In the genomic region with DNA sequence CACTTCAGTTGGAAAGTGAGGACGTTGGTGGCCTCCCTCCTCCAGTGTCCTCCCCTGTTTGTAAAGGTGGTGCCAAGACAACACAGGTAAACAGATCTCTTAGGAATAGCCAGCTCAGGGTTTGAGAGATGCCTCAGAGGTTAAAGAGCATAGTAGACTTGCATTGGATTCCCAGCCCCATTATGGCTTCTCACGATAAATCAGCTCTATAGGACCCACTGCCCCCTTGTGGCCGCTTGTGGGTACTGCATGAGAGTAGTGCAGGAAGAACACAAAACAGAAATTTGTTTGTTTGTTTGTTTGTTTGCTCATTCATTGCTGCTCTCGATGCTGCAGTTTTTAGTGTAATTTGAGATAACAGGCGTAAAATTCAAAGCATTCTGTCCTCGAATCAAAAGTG, we compare ENCODE assay signal across 8 mouse cellular contexts.
DNase-seq lines count a peak whose midpoint lies in the region; ATAC-seq and TF ChIP-seq lines count a peak whose summit lies in the region.

No protein-coding gene starts in this region.

- no peak for TF ChIP-seq POLR2A in MEL (IDR thresholded peaks at IDR 0.05; ENCODE audit: control insufficient read depth in 1 of 2, insufficient read depth in 1 of 2, low read depth in 1 of 2, low read length in 2 of 2, poor library complexity in 1 of 2)
- TF ChIP-seq POLR2A in bone marrow macrophage, adult 2 months (IDR thresholded peaks at IDR 0.05; ENCODE audit: borderline replicate concordance, low read depth, low read length), result no peak

- H3K27me3 ChIP-seq in MEL (ENCODE audit: control insufficient read depth in 1 of 2, insufficient read depth in 2 of 2, low read length in 2 of 2), result no peaks in the 10 kb centered on the region
- H3K27me3 ChIP-seq in embryonic facial prominence, embryonic 14.5 days (replicated peaks; ENCODE audit: control insufficient read depth, insufficient read depth, low read length), result no peaks in the 10 kb centered on the region
- no peaks in the 10 kb centered on the region for H3K27me3 ChIP-seq in limb, embryonic 11.5 days (ENCODE audit: control insufficient read depth, insufficient read depth, low read length)

- TF ChIP-seq EP300 in MEL (IDR thresholded peaks at IDR 0.05; ENCODE audit: low read depth in 1 of 2, low read length in 2 of 2), result no peak

- no peak overlapping the region for H3K9ac ChIP-seq in MEL (ENCODE audit: control insufficient read depth, low read depth, low read length, poor library complexity, severe bottlenecking)
- H3K9ac ChIP-seq in embryonic facial prominence, embryonic 14.5 days (ENCODE audit: low read depth, low read length), result no peak overlapping the region
- H3K9ac ChIP-seq in limb, embryonic 11.5 days (ENCODE audit: low read length), result no peak overlapping the region

- peak; percentile 75 for TF ChIP-seq RAD21 in MEL (IDR thresholded peaks at IDR 0.05; ENCODE audit: low read depth, low read length)

- H3K4me2 ChIP-seq in embryonic facial prominence, embryonic 14.5 days (ENCODE audit: low read depth, low read length), result no peak overlapping the region
- no peak overlapping the region for H3K4me2 ChIP-seq in limb, embryonic 11.5 days (ENCODE audit: low read depth, severe bottlenecking)

- no peak for ATAC-seq in embryonic facial prominence, embryonic 14.5 days (ENCODE audit: low read depth)
- ATAC-seq in limb, embryonic 11.5 days (ENCODE audit: insufficient number of reproducible peaks, low FRiP score, low TSS enrichment, low read depth), result no peak

- no peak overlapping the region for H3K4me3 ChIP-seq in MEL (ENCODE audit: control insufficient read depth in 1 of 2, insufficient read depth in 1 of 2, low read depth in 2 of 2, low read length in 2 of 2)
- H3K4me3 ChIP-seq in bone marrow macrophage, adult 2 months (ENCODE audit: insufficient read depth, low read length), result no peak overlapping the region
- no peak overlapping the region for H3K4me3 ChIP-seq in embryonic facial prominence, embryonic 14.5 days (ENCODE audit: low read depth, low read length)
- no peak overlapping the region for H3K4me3 ChIP-seq in limb, embryonic 11.5 days (ENCODE audit: low read depth, low read length)

- no peaks in the 10 kb centered on the region for H3K9me3 ChIP-seq in MEL (replicated peaks; ENCODE audit: insufficient read depth, low read length)
- 0 out of 2 replicates have a peak, but pooled peaks cover 5% of the 10 kb centered on the region for H3K9me3 ChIP-seq in embryonic facial prominence, embryonic 14.5 days (ENCODE audit: control insufficient read depth, low read length)
- H3K9me3 ChIP-seq in limb, embryonic 11.5 days (ENCODE audit: control insufficient read depth, low read length), result no peaks in the 10 kb centered on the region

- H3K36me3 ChIP-seq in MEL (ENCODE audit: control insufficient read depth in 1 of 2, insufficient read depth in 2 of 2, low read length in 2 of 2), result no peaks in the 10 kb centered on the region
- no peaks in the 10 kb centered on the region for H3K36me3 ChIP-seq in embryonic facial prominence, embryonic 14.5 days (ENCODE audit: control insufficient read depth, insufficient read depth, low read length)
- no peaks in the 10 kb centered on the region for H3K36me3 ChIP-seq in limb, embryonic 11.5 days (ENCODE audit: control insufficient read depth, insufficient read depth, low read length)

- WGBS in embryonic facial prominence, embryonic 14.5 days, result 20% methylated on average over 6 of the region's 6 CpGs
- 27% methylated on average over 6 of the region's 6 CpGs for WGBS in limb, embryonic 11.5 days

- no peak overlapping the region for H3K27ac ChIP-seq in MEL (ENCODE audit: control insufficient read depth, low read depth, low read length)
- no peak overlapping the region for H3K27ac ChIP-seq in bone marrow macrophage, adult 2 months (ENCODE audit: insufficient read depth, low read depth, low read length)
- H3K27ac ChIP-seq in embryonic facial prominence, embryonic 14.5 days (replicated peaks; ENCODE audit: low read depth, low read length), result no peak overlapping the region
- no peak overlapping the region for H3K27ac ChIP-seq in limb, embryonic 11.5 days (replicated peaks; ENCODE audit: low read depth, low read length)

- no peaks in the 10 kb centered on the region for H3K4me1 ChIP-seq in MEL (ENCODE audit: control insufficient read depth in 1 of 2, insufficient read depth in 2 of 2, low read length in 2 of 2)
- no peaks in the 10 kb centered on the region for H3K4me1 ChIP-seq in bone marrow macrophage, adult 2 months (ENCODE audit: control insufficient read depth, insufficient read depth, low read length)
- H3K4me1 ChIP-seq in embryonic facial prominence, embryonic 14.5 days (ENCODE audit: control insufficient read depth, insufficient read depth, low read length), result no peaks in the 10 kb centered on the region
- no peaks in the 10 kb centered on the region for H3K4me1 ChIP-seq in limb, embryonic 11.5 days (ENCODE audit: control insufficient read depth, insufficient read depth, low read length)

- TF ChIP-seq CTCF in MEL (IDR thresholded peaks at IDR 0.05 in 2 of 3, conservative IDR thresholded peaks at IDR 0.05 in 1 of 3; ENCODE audit: control insufficient read depth in 1 of 3, insufficient read depth in 1 of 3, low read depth in 2 of 3, low read length in 3 of 3, poor library complexity in 1 of 3, severe bottlenecking in 1 of 3), result peak; percentile 88 to 94 (median 90)
- peak; percentile 53 for TF ChIP-seq CTCF in bone marrow macrophage, adult 2 months (IDR thresholded peaks at IDR 0.05; ENCODE audit: low read depth, low read length)

- peak; percentile 68 for DNase-seq in layer of hippocampus, adult 11-12 months (ENCODE audit: low spot score)
- no peak for DNase-seq in layer of hippocampus, adult 9-10 months (ENCODE audit: low spot score)
- DNase-seq in MEL (ENCODE audit: low read depth, low spot score), result peak; percentile 69
- peak; percentile 19 for DNase-seq in embryonic facial prominence, embryonic 14.5 days (ENCODE audit: low spot score)
- peak; percentile 80 for DNase-seq in limb, embryonic 11.5 days (ENCODE audit: low spot score)
- peak; percentile 41 for DNase-seq in retina, postnatal 7 days (ENCODE audit: low read depth, low spot score)
- DNase-seq in urinary bladder, postnatal 36 days (ENCODE audit: low spot score in 2 of 2), result peak; percentile 22 to 37

- H3K79me2 ChIP-seq in MEL (ENCODE audit: control insufficient read depth, insufficient read depth, low read length, poor library complexity), result no peaks in the 10 kb centered on the region

TF ChIP-seq in MEL, 35 proteins besides CTCF, POLR2A, EP300 and RAD21:
- TF ChIP-seq ELF1 (IDR thresholded peaks at IDR 0.05; ENCODE audit: low read depth, low read length) (no peak), MAX (IDR thresholded peaks at IDR 0.05; ENCODE audit: low read length) (no peak), ZC3H11A (IDR thresholded peaks at IDR 0.05; ENCODE audit: low read depth, low read length) (peak; percentile 64), POLR2AphosphoS5 (IDR thresholded peaks at IDR 0.05; ENCODE audit: borderline replicate concordance, low read depth, low read length) (no peak), SMC3 (IDR thresholded peaks at IDR 0.05; ENCODE audit: low read depth, low read length) (peak; percentile 82), E2F4 (IDR thresholded peaks at IDR 0.05; ENCODE audit: borderline replicate concordance, low read depth, low read length) (no peak), NELFE (IDR thresholded peaks at IDR 0.05; ENCODE audit: low read depth, low read length) (no peak), USF2 (IDR thresholded peaks at IDR 0.05; ENCODE audit: borderline replicate concordance in 1 of 2, insufficient read depth in 1 of 2, low read depth in 1 of 2, low read length in 2 of 2) (no peak)
